Mouse (Mus musculus) liver, embryonic 13.5 days (tissue): Measurements from ENCODE around the gene Slc35e3. TPM values are rescaled to one million over a fixed set of nuclear protein-coding genes. Genes with fewer than 3 reads are reported as not detected.

Source experiments
- ATAC-seq: fragments of 200-750 bp; cut with Nextera tagmentation; 2 replicates; pipeline ENCODE4 v1.8.0; 2017; ENCODE audit warnings: low read depth, mild to moderate bottlenecking, moderate number of reproducible peaks, moderate library complexity
- DNase-seq: peaks from one replicate; pipeline ENCODE4 v3.0.0; 2022
- H3K27ac ChIP-seq: fragments of 300-500 bp; sonication (generic); 2 replicates; pipeline ENCODE4 v1.5.1; 2015; ENCODE audit warnings: moderate library complexity, mild to moderate bottlenecking, inconsistent platforms
- H3K27me3 ChIP-seq: fragments of 300-500 bp; sonication (generic); 2 replicates; pipeline ENCODE4 v1.6.1; 2015; ENCODE audit warnings: mild to moderate bottlenecking, inconsistent platforms
- H3K36me3 ChIP-seq: fragments of 300-500 bp; sonication (generic); 2 replicates; pipeline ENCODE4 v1.6.1; 2015; ENCODE audit warnings: mild to moderate bottlenecking, inconsistent platforms
- H3K4me1 ChIP-seq: fragments of 300-500 bp; sonication (generic); replicated peaks from 2 replicates; pipeline ENCODE4 v1.6.1; 2015; ENCODE audit warnings: inconsistent platforms
- H3K4me2 ChIP-seq: fragments of 300-500 bp; sonication (generic); 2 replicates; pipeline ENCODE4 v1.6.1; 2015; ENCODE audit warnings: inconsistent platforms, mild to moderate bottlenecking, moderate library complexity
- H3K4me3 ChIP-seq: fragments of 300-500 bp; sonication (generic); replicated peaks from 2 replicates; pipeline ENCODE4 v1.5.1; 2015; ENCODE audit warnings: mild to moderate bottlenecking, inconsistent platforms
- H3K9ac ChIP-seq: fragments of 300-500 bp; sonication (generic); 2 replicates; pipeline ENCODE4 v1.6.1; 2015; ENCODE audit warnings: mild to moderate bottlenecking, inconsistent platforms
- H3K9me3 ChIP-seq: fragments of 300-500 bp; sonication (generic); replicated peaks from 2 replicates; pipeline ENCODE4 v1.6.1; 2016; ENCODE audit warnings: inconsistent platforms
- WGBS: fragments of 180-500 bp; shearing (Covaris S2); methylation state at CpG from one replicate; pipeline ENCODE4 v1.1.7; 2015; ENCODE audit not compliant: insufficient replicate concordance; 5-methylcytosine and 5-hydroxymethylcytosine counted together
- polyA plus RNA-seq: library from polyadenylated mRNA; unstranded; fragments of >200 nt; fragmentation: Nextera tagmentation; extraction: Ambion mirVana; gene quantifications from 2 replicates; pipeline ENCODE4 v1.2.1, GENCODE M21; 2015

Gene Slc35e3
- 2.7 and 3.2 TPM in 2 replicates for polyA plus RNA-seq

GRCm38 (mm10) chr10:117746297-117746883, at the start of gene Slc35e3:
TSS of gene Slc35e3 (minus strand) at chr10:117746365.
- Histone ChIP-seq H3K4me3 (peak within 1 kb of the TSS; percentile 59), H3K36me3 (peaks cover 36% of the 10 kb centered on the region), H3K27me3 (no peaks in the 10 kb centered on the region), H3K9ac (peak within 1 kb of the TSS; percentile 62), H3K9me3 (no peaks in the 10 kb centered on the region), H3K4me2 (peak within 1 kb of the TSS; percentile 78), H3K27ac (peak within 1 kb of the TSS; percentile 68), H3K4me1 (peaks cover 26% of the 10 kb centered on the region)
- DNase-seq = peak; percentile 94
- 12% methylated on average over 46 of the region's 46 CpGs for WGBS
- peak; percentile 98 for ATAC-seq

GRCm38 (mm10) chr10:117795206-117795605, 49.0 kb upstream of the Slc35e3 start:
- H3K4me1 ChIP-seq = peaks cover 28% of the 10 kb centered on the region
- no peak for ATAC-seq
- H3K27me3 ChIP-seq = no peaks in the 10 kb centered on the region
- no peak overlapping the region for H3K4me3 ChIP-seq
- H3K4me2 ChIP-seq = no peak overlapping the region
- DNase-seq = no peak
- peaks cover 4% of the 10 kb centered on the region for H3K36me3 ChIP-seq
- WGBS = 70% methylated on average over 4 of the region's 4 CpGs
- no peak overlapping the region for H3K27ac ChIP-seq
- no peak overlapping the region for H3K9ac ChIP-seq
- no peaks in the 10 kb centered on the region; the same call in 1 of the 2 replicates for H3K9me3 ChIP-seq

DNA sequence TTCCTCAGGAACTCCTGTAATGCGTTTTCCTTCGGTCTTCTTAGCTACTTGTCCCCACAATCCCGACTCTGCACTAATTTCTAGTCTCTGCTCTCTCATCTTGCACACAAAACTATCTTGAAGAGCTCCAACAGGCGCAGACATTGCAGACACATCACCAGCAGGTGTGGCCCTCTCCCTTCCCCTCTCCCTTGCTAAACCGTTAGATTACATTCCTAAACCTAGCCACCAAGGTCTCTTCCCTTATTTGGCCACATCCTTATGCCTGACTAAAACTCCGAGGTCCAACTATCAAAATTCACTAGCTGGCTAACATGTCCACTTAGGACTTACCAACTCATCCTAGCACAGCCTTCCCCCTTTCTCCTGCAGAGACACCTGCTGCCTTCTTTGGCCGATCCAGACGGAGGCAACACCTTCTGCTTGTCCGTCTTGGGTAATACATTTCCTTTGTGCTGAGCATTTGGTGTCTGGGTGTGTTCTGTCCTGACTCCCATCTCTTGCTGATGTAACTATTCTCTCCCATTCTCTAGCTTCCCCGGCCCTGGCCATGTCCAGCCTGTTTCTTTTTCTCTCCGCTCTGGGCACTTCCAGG, 47.4 kb upstream of the Slc35e3 start:
- peak overlapping the region; percentile 61 for H3K4me3 ChIP-seq
- DNase-seq = peak; percentile 13
- 57% methylated on average over 11 of the region's 11 CpGs for WGBS

DNA sequence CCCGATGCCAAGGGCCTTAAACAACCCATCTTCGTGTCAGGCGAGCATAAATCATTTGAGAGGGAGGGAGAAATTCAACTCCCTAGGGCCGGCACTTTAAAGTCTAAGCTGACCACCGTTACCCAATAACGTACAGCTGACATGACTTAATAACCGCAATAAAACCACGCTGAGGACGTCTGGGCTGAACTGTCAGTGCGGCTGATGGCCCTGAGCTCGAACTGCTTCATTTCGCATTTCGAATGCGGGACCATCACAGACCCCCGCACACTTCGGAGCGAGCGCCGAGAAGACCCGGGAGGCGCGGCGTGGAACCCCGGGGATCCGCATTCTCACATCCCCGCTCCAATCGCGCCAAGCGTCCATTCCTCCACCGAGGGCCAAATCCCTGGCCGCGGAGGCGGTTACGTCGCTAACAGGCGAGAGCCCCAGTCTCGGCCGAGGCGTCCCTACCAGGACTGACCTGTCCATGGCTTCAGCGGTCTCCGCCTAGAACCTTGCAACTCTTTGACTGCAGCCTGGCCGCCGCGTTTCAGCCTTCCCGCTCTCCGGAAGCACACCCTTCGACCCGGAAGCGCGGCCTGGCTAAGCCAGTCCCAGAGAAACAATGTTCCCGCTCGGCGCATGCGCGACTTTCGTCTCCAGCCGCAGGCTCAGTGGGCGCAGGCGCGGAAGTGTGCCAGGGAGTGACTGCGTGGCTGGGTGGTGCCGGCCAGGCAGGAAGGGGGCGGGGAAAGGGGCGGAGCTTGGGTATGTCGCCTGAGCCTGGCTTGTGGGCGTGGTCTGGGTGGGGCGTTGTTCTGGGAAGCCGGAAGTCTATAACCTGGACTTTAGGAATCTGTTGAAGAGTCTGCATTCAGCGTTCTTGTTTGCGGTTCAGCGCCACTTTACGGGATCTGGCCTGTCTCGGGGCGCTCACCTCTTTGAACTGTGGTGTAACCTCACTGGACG, 46.3 kb upstream of the Slc35e3 start, which contains the start of gene Nup107:
TSS of gene Nup107 (minus strand) at position 565 of the 951 bp plus-strand sequence.
- under 1% methylated on average over 75 of the region's 75 CpGs for WGBS
- H3K27ac ChIP-seq = peak within 1 kb of the TSS; percentile 79
- H3K4me1 ChIP-seq = peaks cover 30% of the 10 kb centered on the region
- DNase-seq = peak; percentile 100
- peaks cover 25% of the 10 kb centered on the region for H3K36me3 ChIP-seq
- H3K4me3 ChIP-seq = peak within 1 kb of the TSS; percentile 86
- peak; percentile 99 for ATAC-seq
- no peaks in the 10 kb centered on the region for H3K27me3 ChIP-seq
- peak within 1 kb of the TSS; percentile 87 for H3K9ac ChIP-seq
- H3K4me2 ChIP-seq = peak within 1 kb of the TSS; percentile 75
- H3K9me3 ChIP-seq = no peaks in the 10 kb centered on the region; the same call in 1 of the 2 replicates

More for the DNA sequence above, 47.4 kb upstream of the Slc35e3 start:
- peaks cover 30% of the 10 kb centered on the region for H3K4me1 ChIP-seq
- H3K4me2 ChIP-seq = peak overlapping the region; percentile 75
- peaks cover 16% of the 10 kb centered on the region for H3K36me3 ChIP-seq
- no peak for ATAC-seq
- peak overlapping the region; percentile 78 for H3K27ac ChIP-seq
- peak overlapping the region; percentile 60 for H3K9ac ChIP-seq
- no peaks in the 10 kb centered on the region; the same call in 1 of the 2 replicates for H3K9me3 ChIP-seq
- H3K27me3 ChIP-seq = no peaks in the 10 kb centered on the region

GRCm38 (mm10) chr10:117791171-117791470, 45.0 kb upstream of the Slc35e3 start:
- no peak for ATAC-seq
- Histone ChIP-seq H3K9ac (peak overlapping the region; percentile 87), H3K27ac (no peak overlapping the region), H3K4me1 (peaks cover 30% of the 10 kb centered on the region), H3K9me3 (no peaks in the 10 kb centered on the region), H3K36me3 (peaks cover 38% of the 10 kb centered on the region), H3K4me3 (peak overlapping the region; percentile 86), H3K27me3 (no peaks in the 10 kb centered on the region), H3K4me2 (peak overlapping the region; percentile 75)
- 86% methylated on average over 2 of the region's 2 CpGs for WGBS
- no peak for DNase-seq

- peak overlapping the region; percentile 75 for H3K4me2 ChIP-seq
- H3K9me3 ChIP-seq = no peaks in the 10 kb centered on the region
- H3K9ac ChIP-seq = peak overlapping the region; percentile 87; the same call in 1 of the 2 replicates
These were observed 44.4 kb upstream of the Slc35e3 start for GRCm38 (mm10) chr10:117790421-117791170.

GRCm38 (mm10) chr10:117790011-117790410, 43.8 kb upstream of the Slc35e3 start:
- Histone ChIP-seq H3K4me1 (peaks cover 30% of the 10 kb centered on the region), H3K27ac (no peak overlapping the region), H3K4me3 (no peak overlapping the region), H3K9ac (no peak overlapping the region), H3K4me2 (no peak overlapping the region), H3K27me3 (no peaks in the 10 kb centered on the region), H3K36me3 (peaks cover 48% of the 10 kb centered on the region), H3K9me3 (no peaks in the 10 kb centered on the region)
- DNase-seq (no peak), ATAC-seq (no peak)
- WGBS = 75% methylated on average over 1 of the region's 1 CpGs

More at GRCm38 (mm10) chr10:117790421-117791170, 44.4 kb upstream of the Slc35e3 start:
- no peaks in the 10 kb centered on the region for H3K27me3 ChIP-seq
- H3K4me3 ChIP-seq = peak overlapping the region; percentile 86
- H3K27ac ChIP-seq = no peak overlapping the region
- ATAC-seq (no peak), DNase-seq (no peak)
- H3K36me3 ChIP-seq = peaks cover 43% of the 10 kb centered on the region
- 88% methylated on average over 17 of the region's 17 CpGs for WGBS
- H3K4me1 ChIP-seq = peaks cover 30% of the 10 kb centered on the region

- Histone ChIP-seq H3K4me2 (no peak overlapping the region), H3K27ac (no peak overlapping the region), H3K36me3 (peaks cover 88% of the 10 kb centered on the region), H3K4me1 (no peaks in the 10 kb centered on the region), H3K4me3 (no peak overlapping the region), H3K27me3 (no peaks in the 10 kb centered on the region), H3K9me3 (no peaks in the 10 kb centered on the region), H3K9ac (no peak overlapping the region)
- 67% methylated on average over 7 of the region's 7 CpGs for WGBS
- DNase-seq (no peak), ATAC-seq (no peak)
These were observed 38.5 kb upstream of the Slc35e3 start for GRCm38 (mm10) chr10:117784646-117785045.

DNA sequence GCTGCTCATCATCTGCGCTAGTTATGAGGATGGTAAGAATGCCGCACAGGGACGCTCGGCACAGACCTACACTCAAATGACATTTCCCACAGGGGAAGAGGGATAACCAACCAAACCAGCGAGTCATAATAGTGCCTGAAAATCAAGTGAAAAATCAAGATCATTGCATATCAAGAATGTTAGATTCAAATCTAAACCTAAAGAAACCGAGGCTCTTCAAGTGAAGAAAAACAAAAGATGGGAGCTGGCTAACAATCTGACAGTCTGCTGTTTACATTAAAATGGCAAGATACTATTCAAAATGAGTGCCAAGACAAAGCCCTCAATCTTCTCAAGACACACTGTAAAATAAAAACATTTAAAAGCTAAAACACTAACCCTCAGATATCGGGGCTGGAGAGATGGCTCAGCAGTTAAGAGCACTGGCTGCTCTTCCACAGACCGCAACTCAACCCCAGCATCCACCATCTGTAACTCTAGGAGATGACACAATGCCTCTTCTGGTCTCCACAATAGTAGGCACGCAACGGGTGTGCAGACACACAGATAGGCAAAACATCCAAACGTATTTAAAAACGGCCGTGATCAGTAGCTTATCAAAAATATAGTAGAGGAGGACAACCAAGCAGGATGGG, 37.7 kb upstream of the Slc35e3 start:
- 87% methylated on average over 13 of the region's 13 CpGs for WGBS
- H3K9me3 ChIP-seq = no peaks in the 10 kb centered on the region
- H3K27me3 ChIP-seq = no peaks in the 10 kb centered on the region
- no peaks in the 10 kb centered on the region for H3K4me1 ChIP-seq
- H3K9ac ChIP-seq = no peak overlapping the region
- no peak for DNase-seq
- H3K4me2 ChIP-seq = no peak overlapping the region
- no peak overlapping the region for H3K27ac ChIP-seq
- H3K4me3 ChIP-seq = no peak overlapping the region
- H3K36me3 ChIP-seq = peaks cover 87% of the 10 kb centered on the region
- no peak for ATAC-seq

GRCm38 (mm10) chr10:117782491-117783260, 36.5 kb upstream of the Slc35e3 start:
- Histone ChIP-seq H3K9me3 (no peaks in the 10 kb centered on the region), H3K27me3 (no peaks in the 10 kb centered on the region), H3K4me3 (no peak overlapping the region), H3K27ac (no peak overlapping the region), H3K9ac (no peak overlapping the region), H3K36me3 (peaks cover 92% of the 10 kb centered on the region), H3K4me2 (no peak overlapping the region), H3K4me1 (no peaks in the 10 kb centered on the region)
- WGBS = 83% methylated on average over 14 of the region's 14 CpGs
- DNase-seq (no peak), ATAC-seq (no peak)
